In the genomic region with DNA sequence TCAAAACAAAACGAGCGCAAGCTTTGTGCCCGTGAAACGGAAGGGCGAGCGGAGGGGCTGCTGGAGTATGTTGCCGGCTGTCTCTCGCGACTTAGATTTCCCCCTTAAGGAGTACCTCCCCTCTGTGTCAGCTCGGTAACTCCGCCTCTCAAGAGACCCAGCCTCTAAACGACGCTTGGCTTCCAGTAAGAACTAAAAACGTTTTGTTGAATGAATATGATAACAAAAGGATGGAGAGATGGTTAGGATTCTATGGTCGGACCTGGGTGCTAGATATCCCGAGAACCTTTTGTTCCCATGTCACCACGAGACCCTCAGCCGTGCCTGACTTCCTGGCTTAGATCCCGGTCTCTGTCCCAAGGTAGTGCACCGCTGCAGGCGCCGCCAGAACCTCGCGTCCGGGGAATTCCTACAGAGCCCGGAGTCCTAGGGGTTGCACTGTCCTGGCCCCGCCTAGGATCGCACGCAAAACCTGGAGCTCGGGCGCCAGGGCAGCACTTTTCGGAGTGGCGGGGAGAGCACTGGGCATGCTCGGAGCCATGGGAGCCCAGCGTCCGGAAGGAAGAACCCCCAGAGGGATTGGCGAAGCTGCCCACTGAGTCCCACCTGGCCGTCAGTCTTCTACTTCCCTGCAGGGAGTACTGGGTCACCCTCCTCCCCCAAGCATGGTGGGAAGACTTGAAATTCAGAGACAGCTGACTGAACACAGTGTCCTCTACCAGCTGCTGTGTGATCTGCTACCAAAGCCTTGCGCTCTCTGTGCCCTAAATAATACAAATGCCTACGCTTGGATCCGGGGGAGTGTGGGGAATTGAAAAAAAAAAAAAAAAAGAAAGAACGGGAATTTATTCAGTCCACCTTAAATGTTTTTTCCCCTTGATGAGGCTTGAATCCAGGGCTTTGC, we compare ENCODE assay signal across 8 mouse cellular contexts. TPM values are rescaled to one million over a fixed set of nuclear protein-coding genes. Genes with fewer than 3 reads are reported as not detected.
DNase-seq lines count a peak whose midpoint lies in the region; ATAC-seq lines count a peak whose summit lies in the region.

A gene (minus strand): TSS at position 428 of the 904 bp plus-strand sequence.

- no peaks in the 10 kb centered on the region for H3K36me3 ChIP-seq in hindbrain, embryonic 12.5 days
- H3K36me3 ChIP-seq in lung, embryonic 15.5 days, result no peaks in the 10 kb centered on the region

- H3K4me3 ChIP-seq in hindbrain, embryonic 12.5 days, result peak within 1 kb of the TSS; percentile 80
- peak within 1 kb of the TSS; percentile 81 for H3K4me3 ChIP-seq in lung, embryonic 15.5 days

- H3K9ac ChIP-seq in hindbrain, embryonic 12.5 days, result peak within 1 kb of the TSS; percentile 77
- peak within 1 kb of the TSS; percentile 69 for H3K9ac ChIP-seq in lung, embryonic 15.5 days

- under 1% methylated on average over 42 of the region's 42 CpGs for WGBS in hindbrain, embryonic 12.5 days
- under 1% methylated on average over 42 of the region's 42 CpGs for WGBS in lung, embryonic 15.5 days

- peak; percentile 81 for ATAC-seq in hindbrain, embryonic 12.5 days (ENCODE audit: low FRiP score)
- ATAC-seq in lung, embryonic 15.5 days (ENCODE audit: borderline replicate concordance, extremely low read depth, low FRiP score, low TSS enrichment), result peak; percentile 89

- H3K27me3 ChIP-seq in hindbrain, embryonic 12.5 days, result peaks cover 51% of the 10 kb centered on the region
- peaks cover 42% of the 10 kb centered on the region; the same call in 1 of the 2 replicates for H3K27me3 ChIP-seq in lung, embryonic 15.5 days

- peak within 1 kb of the TSS; percentile 99 for H3K4me2 ChIP-seq in hindbrain, embryonic 12.5 days (replicated peaks)
- H3K4me2 ChIP-seq in lung, embryonic 15.5 days, result peak within 1 kb of the TSS; percentile 85

- H3K4me1 ChIP-seq in hindbrain, embryonic 12.5 days, result peaks cover 26% of the 10 kb centered on the region
- peaks cover 25% of the 10 kb centered on the region for H3K4me1 ChIP-seq in lung, embryonic 15.5 days

- H3K9me3 ChIP-seq in hindbrain, embryonic 12.5 days (replicated peaks), result no peaks in the 10 kb centered on the region
- no peaks in the 10 kb centered on the region for H3K9me3 ChIP-seq in lung, embryonic 15.5 days

- peak; percentile 13 for DNase-seq in T-cell, adult 2 months (ENCODE audit: low spot score)
- peak; percentile 81 to 84 for DNase-seq in cerebellum, postnatal 36 days
- DNase-seq in frontal cortex, postnatal 25 days (ENCODE audit: low spot score in 2 of 2), result peak; percentile 57 to 64
- peak; percentile 77 for DNase-seq in layer of hippocampus, adult 9-11 months
- peak; percentile 65 for DNase-seq in ovary, postnatal 14 days (ENCODE audit: low spot score)
- peak; percentile 46 for DNase-seq in thymus, postnatal 25 days

- 0 out of 2 replicates have a peak within 1 kb of the TSS, but pooled peaks have one; percentile 48 for H3K27ac ChIP-seq in hindbrain, embryonic 12.5 days
- H3K27ac ChIP-seq in lung, embryonic 15.5 days, result peak within 1 kb of the TSS; percentile 87

RNA-seq across cellular contexts. Expression of the gene that starts here (rescaled TPM):
- polyA plus RNA-seq in hindbrain, embryonic 12.5 days (2016; fragmentation: Nextera tagmentation; extraction: Ambion mirVana), result 2.2 and 4.3 TPM in 2 replicates
- 4.5 and 4.6 TPM in 2 replicates for polyA plus RNA-seq in lung, embryonic 15.5 days (2015; fragmentation: Nextera tagmentation; extraction: Ambion mirVana)

Comparison
In these comparisons a context has a peak if more than half of its experiments do, and no peak if none do; other contexts are left out.
1. Peak in every context shown above with its lines: DNase-seq, ATAC-seq, H3K4me3 ChIP-seq and H3K27ac ChIP-seq.
2. DNase-seq: peak in every context shown above with its lines; median percentile 82 in cerebellum, postnatal 36 days; 77 in layer of hippocampus, adult 9-11 months; 65 in ovary, postnatal 14 days; 60 in frontal cortex, postnatal 25 days; 46 in thymus, postnatal 25 days; 13 in T-cell, adult 2 months.